17 mouse cellular contexts compared by ENCODE assay signal in genomic region chr3:36349073-36349472, GRCm38 (mm10).
"Had no signal": no experiment of that assay in that cellular context is flagged by ENCODE, and none has a peak within 500 bp of the region (broad histone marks: within the 10 kb centered on the region; RNA-seq: fewer than 3 reads in every experiment).

No protein-coding gene starts in this region.

- H3K27ac ChIP-seq: kidney, embryonic 15.5 days; limb, embryonic 13.5 days; liver, embryonic 14.5 days; macrophage; midbrain, embryonic 12.5 days; neural tube, embryonic 15.5 days had no signal

- H3K4me1 ChIP-seq: kidney, embryonic 15.5 days; limb, embryonic 13.5 days had no signal

- H3K4me3 ChIP-seq: kidney, embryonic 15.5 days; limb, embryonic 13.5 days; midbrain, embryonic 12.5 days; neural tube, embryonic 15.5 days had no signal

- H3K27me3 ChIP-seq: kidney, embryonic 15.5 days; limb, embryonic 13.5 days; midbrain, embryonic 12.5 days; neural tube, embryonic 15.5 days had no signal

- H3K9ac ChIP-seq: kidney, embryonic 15.5 days; limb, embryonic 13.5 days; liver, embryonic 14.5 days; midbrain, embryonic 12.5 days; neural tube, embryonic 15.5 days had no signal

- H3K9me3 ChIP-seq: kidney, embryonic 15.5 days; limb, embryonic 13.5 days; neural tube, embryonic 15.5 days had no signal

- H3K4me2 ChIP-seq: kidney, embryonic 15.5 days; limb, embryonic 13.5 days; midbrain, embryonic 12.5 days; neural tube, embryonic 15.5 days had no signal

- DNase-seq: kidney, adult 2 months; kidney, postnatal 14 days; layer of hippocampus, postnatal 36 days; lung, adult 2 months; lung, postnatal 10 days; right cerebral cortex, adult 18-20 months; right cerebral cortex, postnatal 25 days; spleen, adult 18-20 months; thymus, adult 18-20 months; thymus, postnatal 14 days had no signal

- ATAC-seq: midbrain, embryonic 16.5 days had no signal

- H3K36me3 ChIP-seq: kidney, embryonic 15.5 days; limb, embryonic 13.5 days; midbrain, embryonic 12.5 days; neural tube, embryonic 15.5 days had no signal
